Mouse (Mus musculus) hindbrain, embryonic 11.5 days (tissue): Measurements from ENCODE around the gene Ctnnd2. TPM values are rescaled to one million over a fixed set of nuclear protein-coding genes. Genes with fewer than 3 reads are reported as not detected.

Source experiments
- ATAC-seq: fragments of 200-750 bp; cut with Nextera tagmentation; 2 replicates; pipeline ENCODE4 v1.8.0; 2017; ENCODE audit warnings: mild to moderate bottlenecking, moderate TSS enrichment, moderate library complexity; ENCODE audit not compliant: low FRiP score
- DNase-seq: peaks from one replicate; pipeline ENCODE4 v3.0.0-alpha.2; 2015; ENCODE audit warnings: low spot score
- H3K27ac ChIP-seq: fragments of 300-500 bp; sonication (generic); 2 replicates; pipeline ENCODE4 v1.5.1; 2014; ENCODE audit warnings: mild to moderate bottlenecking, low read depth, low read length
- H3K27me3 ChIP-seq: fragments of 300-500 bp; sonication (generic); 2 replicates; pipeline ENCODE4 v1.6.1; 2014; ENCODE audit warnings: mild to moderate bottlenecking, low read length, moderate library complexity, mixed read lengths; ENCODE audit not compliant: control insufficient read depth, insufficient read depth
- H3K36me3 ChIP-seq: fragments of 300-500 bp; sonication (generic); 2 replicates; pipeline ENCODE4 v1.6.1; 2014; ENCODE audit warnings: mild to moderate bottlenecking, low read length, moderate library complexity, mixed read lengths; ENCODE audit not compliant: control insufficient read depth, insufficient read depth
- H3K4me1 ChIP-seq: fragments of 300-500 bp; sonication (generic); replicated peaks from 2 replicates; pipeline ENCODE4 v1.6.1; 2014; ENCODE audit warnings: low read length, mixed read lengths; ENCODE audit not compliant: control insufficient read depth, insufficient read depth
- H3K4me2 ChIP-seq: fragments of 300-500 bp; sonication (generic); replicated peaks from 2 replicates; pipeline ENCODE4 v1.6.1; 2014; ENCODE audit warnings: mild to moderate bottlenecking, low read depth, low read length
- H3K4me3 ChIP-seq: fragments of 300-500 bp; sonication (generic); 2 replicates; pipeline ENCODE4 v1.5.1; 2014; ENCODE audit warnings: low read depth, low read length
- H3K9ac ChIP-seq: fragments of 300-500 bp; sonication (generic); 2 replicates; pipeline ENCODE4 v1.6.1; 2014; ENCODE audit warnings: low read depth, low read length
- H3K9me3 ChIP-seq: fragments of 300-500 bp; sonication (generic); 2 replicates; pipeline ENCODE4 v1.6.1; 2016; ENCODE audit warnings: low read length; ENCODE audit not compliant: control insufficient read depth
- WGBS: fragments of 180-500 bp; shearing (Covaris S2); extraction: QIAGEN DNeasy Blood & Tissue Kit; methylation state at CpG from one replicate; pipeline ENCODE4 v1.1.7; 2014; 5-methylcytosine and 5-hydroxymethylcytosine counted together
- polyA plus RNA-seq: library from polyadenylated mRNA; unstranded; fragments of >200 nt; fragmentation: Nextera tagmentation; extraction: Ambion mirVana; gene quantifications from 2 replicates; pipeline ENCODE4 v1.2.1, GENCODE M21; 2014

Gene Ctnnd2
- polyA plus RNA-seq, 1 experiment from 2014 or later, result 32.2 TPM

DNA sequence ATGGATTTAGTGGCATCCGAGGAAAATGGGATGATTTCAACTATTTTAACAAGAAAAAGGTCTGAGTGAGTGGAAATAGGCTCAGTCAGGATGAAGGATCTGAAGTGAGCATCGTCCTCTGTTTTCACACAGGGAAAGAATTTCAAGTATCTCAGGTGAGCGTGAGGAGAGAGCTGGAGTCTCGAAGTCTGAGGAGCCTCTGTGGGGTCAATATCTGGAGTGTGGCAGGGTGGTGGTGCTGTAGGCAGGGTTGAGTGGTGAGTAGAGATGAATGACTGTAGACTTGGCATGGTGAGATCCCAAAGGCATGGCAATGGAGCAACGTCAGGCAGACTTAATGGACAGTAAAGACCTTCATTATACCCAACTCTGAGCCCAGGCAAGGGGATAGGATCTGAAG, 529.2 kb downstream of the Ctnnd2 start:
- Histone ChIP-seq H3K4me1 (no peaks in the 10 kb centered on the region), H3K27me3 (no peaks in the 10 kb centered on the region), H3K9ac (no peak overlapping the region), H3K4me2 (no peak overlapping the region), H3K36me3 (no peaks in the 10 kb centered on the region), H3K9me3 (no peaks in the 10 kb centered on the region), H3K4me3 (no peak overlapping the region), H3K27ac (no peak overlapping the region)
- ATAC-seq (no peak), DNase-seq (no peak)
- WGBS, result 85% methylated on average over 5 of the region's 5 CpGs

DNA sequence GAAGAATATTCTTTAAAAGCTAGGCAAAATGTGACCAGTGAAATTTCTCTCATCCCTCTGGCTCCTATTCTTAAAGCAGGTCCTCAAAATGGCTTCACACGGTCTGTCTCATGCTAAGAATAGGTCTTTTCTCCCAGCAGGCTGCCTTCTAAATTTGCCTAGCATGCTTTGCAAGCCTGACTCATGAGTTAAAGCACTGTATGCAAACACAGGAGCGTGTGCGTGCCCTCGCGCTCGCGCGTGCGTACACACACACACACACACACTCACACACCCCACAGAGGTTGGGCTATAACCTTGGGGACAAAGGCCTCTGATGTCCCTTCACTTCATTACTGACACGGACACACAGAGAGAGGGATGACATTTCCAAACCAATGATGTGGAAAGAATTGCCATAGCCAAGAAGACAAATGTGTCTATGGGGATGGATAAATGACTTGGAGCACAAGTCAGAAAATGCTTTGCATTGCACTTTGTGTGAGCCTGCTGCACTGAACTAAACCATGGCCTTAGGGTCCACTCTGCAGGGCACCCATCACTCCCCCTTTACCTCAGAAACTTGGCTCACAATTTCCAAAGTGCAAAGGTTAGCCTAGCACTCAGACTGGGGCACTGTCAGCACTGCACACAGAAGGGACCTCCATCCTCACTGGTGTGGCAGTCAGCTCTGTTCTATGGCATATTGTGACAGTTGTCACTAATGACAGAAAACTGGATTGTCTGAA, 536.8 kb downstream of the Ctnnd2 start:
- Histone ChIP-seq H3K36me3 (no peaks in the 10 kb centered on the region), H3K4me3 (no peak overlapping the region), H3K4me2 (no peak overlapping the region), H3K27ac (peak overlapping the region; percentile 36; the same call in 1 of the 2 replicates), H3K4me1 (0 out of 2 replicates have a peak, but pooled peaks cover 2% of the 10 kb centered on the region), H3K27me3 (no peaks in the 10 kb centered on the region), H3K9me3 (no peaks in the 10 kb centered on the region), H3K9ac (no peak overlapping the region)
- WGBS, result 57% methylated on average over 10 of the region's 10 CpGs
- DNase-seq, result peak; percentile 25
- ATAC-seq, result peak; percentile 87

DNA sequence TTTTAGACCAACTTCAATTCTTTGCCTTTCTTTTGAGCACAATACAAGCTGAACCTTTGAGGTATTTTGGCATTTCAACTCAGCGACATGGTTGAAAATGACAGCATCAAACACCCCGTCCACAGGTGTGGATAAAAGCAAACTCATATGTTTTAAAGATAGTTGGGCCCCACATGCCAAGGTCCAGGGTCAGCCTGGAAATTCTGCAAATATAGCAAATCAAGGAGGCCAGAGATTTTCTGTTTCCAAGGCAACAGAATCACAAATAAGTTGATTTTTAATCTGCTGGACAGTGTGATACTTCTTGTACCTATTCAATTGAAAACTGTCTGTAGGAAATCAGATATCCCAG, 537.3 kb downstream of the Ctnnd2 start:
- no peak for ATAC-seq
- 0 out of 2 replicates have a peak, but pooled peaks cover 2% of the 10 kb centered on the region for H3K4me1 ChIP-seq
- DNase-seq, result no peak
- no peak overlapping the region for H3K4me2 ChIP-seq
- H3K9me3 ChIP-seq, result no peaks in the 10 kb centered on the region
- H3K9ac ChIP-seq, result no peak overlapping the region
- H3K27me3 ChIP-seq, result no peaks in the 10 kb centered on the region
- 78% methylated on average over 2 of the region's 2 CpGs for WGBS
- H3K36me3 ChIP-seq, result no peaks in the 10 kb centered on the region
- no peak overlapping the region for H3K4me3 ChIP-seq
- H3K27ac ChIP-seq, result no peak overlapping the region

DNA sequence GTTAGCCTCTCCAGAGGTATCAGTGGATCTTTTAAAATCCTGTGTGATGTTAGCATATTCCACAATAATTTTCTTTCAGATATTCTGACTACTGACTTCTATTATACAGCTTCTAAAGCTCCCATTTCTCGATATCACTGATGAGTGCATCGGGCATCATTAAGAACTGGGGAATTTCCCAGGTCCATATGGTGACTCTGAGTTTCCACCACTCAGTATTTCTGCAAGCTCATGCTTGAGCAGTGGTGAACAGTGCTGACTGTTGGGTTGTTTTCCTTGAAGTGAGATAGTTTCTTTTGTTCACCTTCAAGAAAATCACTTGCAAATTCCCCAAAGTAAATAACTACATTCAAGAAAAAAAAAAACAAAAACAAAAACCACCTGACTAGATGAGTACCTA, 542.4 kb downstream of the Ctnnd2 start:
- ATAC-seq, result no peak
- no peak overlapping the region for H3K9ac ChIP-seq
- 88% methylated on average over 2 of the region's 2 CpGs for WGBS
- H3K4me2 ChIP-seq, result no peak overlapping the region
- H3K9me3 ChIP-seq, result no peaks in the 10 kb centered on the region
- H3K36me3 ChIP-seq, result no peaks in the 10 kb centered on the region
- H3K27ac ChIP-seq, result no peak overlapping the region
- no peaks in the 10 kb centered on the region for H3K27me3 ChIP-seq
- no peak overlapping the region for H3K4me3 ChIP-seq
- DNase-seq, result no peak
- H3K4me1 ChIP-seq, result no peaks in the 10 kb centered on the region

DNA sequence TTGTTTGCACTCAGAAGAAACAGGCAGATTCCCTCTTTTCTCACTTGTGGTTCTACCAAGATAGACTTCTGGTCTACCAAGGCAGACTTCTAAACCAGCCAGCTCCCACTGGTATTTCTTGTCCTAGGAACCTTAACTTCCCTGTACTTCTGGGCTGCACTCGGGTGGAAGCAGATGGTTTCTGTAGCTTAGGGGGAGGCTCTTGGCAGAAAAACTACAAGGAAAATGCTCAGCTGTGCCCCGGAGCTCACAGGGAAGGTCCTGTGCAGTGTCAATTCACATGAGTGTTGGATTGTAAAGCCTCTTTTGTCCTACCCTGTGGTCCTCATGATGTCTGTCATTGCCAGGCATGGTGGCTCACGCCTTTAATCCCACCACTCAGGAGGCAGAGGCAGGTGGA, 546.4 kb downstream of the Ctnnd2 start:
- Histone ChIP-seq H3K27ac (no peak overlapping the region), H3K4me1 (no peaks in the 10 kb centered on the region), H3K9ac (no peak overlapping the region), H3K4me3 (no peak overlapping the region), H3K36me3 (no peaks in the 10 kb centered on the region), H3K27me3 (no peaks in the 10 kb centered on the region), H3K4me2 (no peak overlapping the region), H3K9me3 (no peaks in the 10 kb centered on the region)
- WGBS, result 90% methylated on average over 3 of the region's 3 CpGs
- no peak for DNase-seq
- no peak for ATAC-seq

DNA sequence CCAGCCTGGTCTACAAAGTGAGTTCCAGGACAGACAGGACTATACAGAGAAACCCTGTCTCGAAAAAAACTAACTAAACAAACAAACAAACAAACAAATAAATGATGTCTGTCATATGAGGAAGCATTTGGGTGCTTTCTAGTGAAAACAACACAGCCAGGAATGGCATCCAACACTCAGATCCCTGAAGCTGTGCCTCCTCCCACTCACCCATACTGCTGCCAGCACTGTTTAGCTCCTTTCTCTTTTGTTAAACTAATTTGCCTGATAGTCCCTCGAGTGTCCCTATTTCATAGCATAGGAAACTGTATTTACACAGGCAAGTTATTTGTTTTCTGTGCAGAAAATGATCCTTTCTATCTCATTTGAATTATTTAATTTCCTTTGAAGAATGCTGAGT, 546.8 kb downstream of the Ctnnd2 start:
- no peak for DNase-seq
- WGBS, result 74% methylated on average over 2 of the region's 2 CpGs

DNA sequence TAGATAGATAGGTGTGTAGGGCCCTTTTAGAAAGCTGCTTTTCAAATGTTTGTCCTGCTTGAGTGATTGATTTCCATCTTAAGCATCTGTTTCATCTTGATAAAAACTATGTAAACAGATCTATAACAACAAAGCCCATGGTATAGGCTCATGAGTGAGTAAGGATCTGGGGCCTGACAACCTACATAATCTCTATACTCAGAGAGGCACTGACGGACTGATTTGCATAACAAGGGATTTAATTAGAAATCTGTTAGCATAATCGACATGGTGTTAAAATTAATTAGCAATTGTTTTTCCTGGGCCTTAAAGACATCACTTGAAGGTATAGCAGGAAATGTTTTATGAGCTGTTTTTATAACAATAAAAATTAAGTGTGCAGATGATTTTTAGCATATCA, 548.7 kb downstream of the Ctnnd2 start:
- H3K9ac ChIP-seq, result no peak overlapping the region
- H3K4me3 ChIP-seq, result no peak overlapping the region
- no peaks in the 10 kb centered on the region for H3K27me3 ChIP-seq
- H3K4me2 ChIP-seq, result no peak overlapping the region
- no peaks in the 10 kb centered on the region for H3K4me1 ChIP-seq
- H3K27ac ChIP-seq, result no peak overlapping the region
- no peak for DNase-seq
- no peaks in the 10 kb centered on the region for H3K9me3 ChIP-seq
- WGBS, result 73% methylated on average over 2 of the region's 2 CpGs
- H3K36me3 ChIP-seq, result no peaks in the 10 kb centered on the region
- no peak for ATAC-seq

More for the DNA sequence above, 546.8 kb downstream of the Ctnnd2 start:
- Histone ChIP-seq H3K27ac (no peak overlapping the region), H3K9me3 (no peaks in the 10 kb centered on the region), H3K4me2 (no peak overlapping the region), H3K4me3 (no peak overlapping the region), H3K36me3 (no peaks in the 10 kb centered on the region), H3K27me3 (no peaks in the 10 kb centered on the region), H3K9ac (no peak overlapping the region), H3K4me1 (no peaks in the 10 kb centered on the region)
- ATAC-seq, result no peak

DNA sequence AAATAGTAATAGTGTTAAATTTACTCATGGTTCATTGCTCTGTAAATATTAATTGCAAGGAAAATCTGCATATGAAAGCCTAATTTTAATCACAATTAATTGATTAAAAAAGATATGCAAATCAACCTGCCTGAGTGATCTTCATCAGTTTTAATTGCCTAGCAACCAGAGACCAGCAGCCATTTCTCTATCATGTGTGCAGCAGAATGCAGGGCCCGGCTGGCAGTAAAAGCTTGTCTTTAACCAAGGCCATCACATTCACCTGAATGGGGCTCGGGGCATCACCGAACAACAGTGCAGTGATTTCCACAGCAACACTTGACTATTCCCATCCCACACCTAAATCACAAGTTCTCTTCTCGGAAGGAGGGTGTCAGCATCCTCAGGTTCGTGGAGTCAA, 553.7 kb downstream of the Ctnnd2 start:
- 81% methylated on average over 5 of the region's 5 CpGs for WGBS
- ATAC-seq, result peak; percentile 68; the same call in 1 of the 2 replicates

DNA sequence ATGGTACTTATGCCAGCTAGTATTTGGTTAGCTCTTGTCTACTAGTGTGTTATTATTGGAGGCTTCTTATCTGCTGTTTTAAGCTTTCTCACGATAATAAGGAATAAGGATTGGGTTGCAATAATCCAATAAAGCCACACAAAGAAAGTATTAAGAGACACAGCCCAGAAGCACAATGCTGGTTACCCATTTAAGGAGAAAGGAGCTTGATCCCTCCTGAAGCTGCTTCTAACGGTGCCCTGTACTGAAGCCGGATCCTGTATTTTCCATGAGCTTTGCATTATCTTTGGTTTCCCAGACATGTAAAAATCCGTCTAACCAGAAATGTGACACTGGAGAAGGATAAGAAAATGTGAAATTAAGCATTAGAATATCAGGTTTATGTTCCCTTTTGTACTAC, 565.8 kb downstream of the Ctnnd2 start:
- Histone ChIP-seq H3K27me3 (no peaks in the 10 kb centered on the region), H3K4me3 (no peak overlapping the region), H3K4me1 (no peaks in the 10 kb centered on the region), H3K9me3 (no peaks in the 10 kb centered on the region), H3K9ac (no peak overlapping the region), H3K4me2 (no peak overlapping the region), H3K27ac (no peak overlapping the region), H3K36me3 (no peaks in the 10 kb centered on the region)
- ATAC-seq (no peak), DNase-seq (no peak)
- WGBS, result 84% methylated on average over 4 of the region's 4 CpGs

More for the DNA sequence above, 553.7 kb downstream of the Ctnnd2 start:
- H3K27me3 ChIP-seq, result no peaks in the 10 kb centered on the region
- H3K36me3 ChIP-seq, result no peaks in the 10 kb centered on the region
- no peak overlapping the region for H3K9ac ChIP-seq
- no peak for DNase-seq
- no peaks in the 10 kb centered on the region for H3K9me3 ChIP-seq
- no peaks in the 10 kb centered on the region for H3K4me1 ChIP-seq
- no peak overlapping the region for H3K4me3 ChIP-seq
- no peak overlapping the region for H3K4me2 ChIP-seq
- no peak overlapping the region for H3K27ac ChIP-seq
